Mouse (Mus musculus): ENCODE data around the gene Manbal.

Manbal gene

DNA sequence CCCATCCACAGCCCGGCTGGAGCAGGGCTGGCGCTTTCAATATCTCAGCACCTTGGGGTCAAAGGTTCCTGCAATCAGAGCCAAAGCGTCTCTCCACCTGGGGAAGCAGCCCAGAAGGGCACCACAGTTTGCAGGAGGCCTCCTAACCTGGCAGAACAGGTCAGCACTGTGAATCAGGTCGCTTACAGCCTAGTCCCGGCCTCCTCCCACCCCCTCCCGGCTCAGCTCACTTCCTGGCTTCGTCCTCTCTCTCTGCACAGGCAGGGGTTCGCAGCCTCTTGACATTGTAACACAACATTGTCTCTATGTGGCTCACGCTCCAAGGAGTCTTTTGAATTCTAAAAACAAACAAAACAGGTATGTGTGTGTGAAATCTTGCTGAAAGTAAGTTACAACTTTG lies 66.6 kb downstream of the Manbal start:
- peak; percentile 44 for DNase-seq (ENCODE audit: low read depth, low spot score)

DNA sequence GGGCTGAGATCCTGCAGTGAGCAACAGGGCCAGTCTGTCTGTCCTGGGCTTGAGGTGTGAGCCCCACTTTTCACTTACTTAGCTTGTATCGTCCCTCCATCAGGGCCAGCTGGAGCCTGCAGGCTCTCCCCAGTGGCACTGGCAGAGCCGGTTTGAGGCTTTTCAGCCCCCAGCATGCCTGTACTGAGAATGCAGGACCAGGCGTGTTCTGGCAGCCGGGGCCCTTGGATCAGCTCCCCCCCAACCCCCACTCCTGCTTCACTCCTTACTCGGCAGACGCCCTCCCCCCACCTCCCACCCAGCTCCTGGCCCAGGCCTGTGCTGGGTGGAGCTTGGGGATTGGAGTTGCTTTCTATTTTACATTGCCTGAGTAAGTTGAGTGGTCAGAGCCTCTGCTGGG lies 67.1 kb downstream of the Manbal start:
- DNase-seq (ENCODE audit: low read depth, low spot score) = peak; percentile 85

DNA sequence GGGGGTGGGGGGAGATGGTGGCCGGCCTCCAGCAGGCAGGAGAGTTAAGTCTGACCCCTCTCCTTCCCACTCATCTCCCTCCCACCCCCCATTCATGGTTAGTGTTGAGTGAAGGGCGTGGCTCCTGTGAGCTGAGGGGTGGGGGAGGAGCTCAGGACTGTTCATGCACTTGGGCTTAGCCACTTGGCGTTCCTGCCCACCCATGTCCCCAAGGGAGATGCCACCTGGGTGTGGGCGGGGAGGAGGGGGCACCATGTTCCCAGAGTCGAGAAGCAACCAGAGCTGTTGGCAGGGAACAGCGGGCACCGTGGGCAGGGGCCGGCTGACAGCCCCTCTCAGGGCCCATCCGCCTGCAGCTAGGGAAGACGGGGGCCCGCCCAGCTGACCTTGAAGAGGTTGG lies 69.1 kb downstream of the Manbal start:
- peak; percentile 72 for DNase-seq (ENCODE audit: low read depth, low spot score)

DNA sequence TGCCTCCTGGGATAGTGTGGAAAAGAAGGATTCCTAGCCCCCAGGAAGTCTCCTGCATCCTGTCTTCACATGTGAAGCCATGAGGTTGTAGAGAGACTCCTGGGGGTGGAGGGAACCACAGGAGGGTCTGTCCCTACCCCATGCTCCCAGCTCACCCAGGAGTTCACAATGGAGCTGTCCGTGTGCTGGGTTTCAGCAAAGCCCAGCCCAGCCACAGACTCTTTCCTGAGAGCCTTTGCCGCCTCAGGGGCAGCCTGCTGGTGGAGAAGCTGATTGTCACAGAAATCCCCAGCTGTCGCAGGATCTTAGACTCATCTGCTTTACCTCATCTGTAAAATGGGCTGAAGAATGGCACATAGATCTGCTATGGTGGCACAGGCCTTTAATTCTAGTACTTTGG lies 69.7 kb downstream of the Manbal start:
- DNase-seq (ENCODE audit: low read depth, low spot score) = peak; percentile 54

DNA sequence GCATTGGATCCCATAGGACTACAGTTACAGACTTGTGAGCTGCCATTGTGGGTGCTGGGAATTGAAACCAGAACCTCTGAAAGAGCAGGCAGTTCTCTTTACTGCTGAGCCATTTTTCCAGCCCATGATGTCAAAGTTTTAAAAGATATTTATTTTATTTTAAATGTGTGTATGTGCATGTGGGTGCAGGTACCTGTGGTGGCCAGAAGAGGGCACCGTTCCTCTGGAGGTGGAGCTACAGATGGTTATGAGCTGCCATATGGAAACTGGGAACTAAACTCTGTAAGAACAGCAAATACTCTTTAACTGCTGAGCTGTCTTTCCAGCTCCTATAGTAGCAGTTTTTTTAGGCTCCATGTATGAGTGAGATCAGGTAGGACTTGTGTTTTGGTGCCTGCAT lies 74.0 kb downstream of the Manbal start:
- no peak for DNase-seq (ENCODE audit: low read depth, low spot score)

Data from ES-CJ7 (cell line).